Mouse (Mus musculus) effector memory CD4-positive, alpha-beta T cell, adult 5 months (primary cell): ENCODE measurements around the gene Cyth2. TPM values are rescaled to one million over a fixed set of nuclear protein-coding genes. Genes with fewer than 3 reads are reported as not detected.

Experiments
- polyA plus RNA-seq: library from polyadenylated mRNA; unstranded; fragments of 100-300 nt; shearing (Covaris generic); gene quantifications from one replicate; pipeline ENCODE4 v1.2.1, GENCODE M21; 2017

The Cyth2 gene
- 142 TPM for polyA plus RNA-seq

DNA sequence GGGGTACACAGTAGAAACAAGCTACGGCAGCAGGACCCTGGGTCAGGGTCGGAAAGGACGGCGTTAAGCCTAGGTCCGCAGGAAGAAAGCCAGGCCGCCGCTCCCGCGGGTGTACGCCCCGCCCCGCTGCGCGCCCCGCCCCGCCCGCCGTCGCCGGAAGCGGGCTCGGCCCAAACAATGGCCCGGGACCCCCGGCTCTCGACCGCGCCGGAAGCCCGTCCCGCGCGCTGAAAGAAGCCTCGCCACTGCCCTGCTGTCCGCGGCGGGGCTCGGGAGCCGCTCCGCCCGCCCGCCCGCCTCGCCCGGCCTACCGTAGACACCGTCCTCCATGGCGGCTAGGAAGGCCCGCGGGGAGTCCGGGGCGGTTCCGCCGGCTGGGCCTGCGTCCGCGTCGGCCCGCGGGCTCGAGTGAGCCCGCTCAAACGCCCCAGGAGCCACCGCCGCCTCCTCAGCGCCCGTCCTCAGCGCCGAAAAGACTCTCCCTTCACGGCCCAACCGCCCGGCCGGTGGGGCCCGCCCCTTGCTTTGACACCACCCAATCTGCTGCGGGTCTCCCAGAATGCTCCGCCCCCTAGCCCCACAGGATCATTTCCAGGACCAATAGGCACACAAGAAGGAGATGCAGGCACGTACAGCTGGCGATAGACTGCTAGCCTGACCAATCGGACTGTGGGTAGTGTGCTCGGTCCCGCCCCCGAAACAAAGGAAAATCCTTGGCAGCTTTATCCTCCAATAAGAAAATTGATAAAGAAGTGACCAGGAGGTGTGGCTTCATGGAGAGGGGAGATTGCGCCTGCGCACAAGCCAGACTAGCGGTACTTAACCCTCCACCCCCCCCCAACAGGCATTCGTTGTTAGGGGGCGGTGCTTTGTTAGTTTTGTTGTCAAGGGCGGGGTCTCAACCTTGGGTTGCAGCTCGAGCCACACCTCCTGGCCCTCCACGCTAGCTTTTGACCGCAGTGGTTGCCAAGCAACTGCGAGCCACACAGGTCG lies at the start of gene Cyth2:
TSS of gene Cyth2 (minus strand) at position 795 of the 993 bp plus-strand sequence.

GRCm38 (mm10) chr7:45830427-45831127 lies 16.2 kb upstream of the Cyth2 start, which contains the start of gene Grwd1:
Grwd1 (minus strand) TSS chr7:45830944.

DNA sequence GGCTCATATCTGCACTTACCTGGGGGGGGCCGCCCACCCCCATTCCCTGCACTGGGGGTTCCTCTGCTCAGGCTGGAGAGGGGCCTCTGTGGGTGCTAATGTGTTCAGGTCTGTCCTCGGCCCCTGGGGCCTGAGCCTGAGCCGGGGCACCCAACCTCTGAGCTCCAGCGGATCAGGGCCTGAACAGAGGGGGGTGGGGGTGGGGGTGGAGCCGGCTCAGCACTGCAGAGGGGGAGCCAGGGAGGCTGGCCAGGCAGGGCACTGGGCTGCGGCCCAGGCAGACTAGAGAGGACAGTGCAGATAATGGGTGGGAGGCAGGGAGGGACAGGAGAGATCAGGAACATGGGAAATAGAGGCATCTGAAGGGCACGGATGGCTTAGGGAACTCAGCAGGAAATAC lies 10.2 kb upstream of the Cyth2 start, which contains the start of gene Kcnj14:
TSS of gene Kcnj14 (minus strand) at position 185 of the 400 bp plus-strand sequence.

GRCm38 (mm10) chr7:45784524-45785372 lies 29.6 kb downstream of the Cyth2 start, which contains the start of gene Sult2b1:
Sult2b1 (minus strand) TSS chr7:45784669.

DNA sequence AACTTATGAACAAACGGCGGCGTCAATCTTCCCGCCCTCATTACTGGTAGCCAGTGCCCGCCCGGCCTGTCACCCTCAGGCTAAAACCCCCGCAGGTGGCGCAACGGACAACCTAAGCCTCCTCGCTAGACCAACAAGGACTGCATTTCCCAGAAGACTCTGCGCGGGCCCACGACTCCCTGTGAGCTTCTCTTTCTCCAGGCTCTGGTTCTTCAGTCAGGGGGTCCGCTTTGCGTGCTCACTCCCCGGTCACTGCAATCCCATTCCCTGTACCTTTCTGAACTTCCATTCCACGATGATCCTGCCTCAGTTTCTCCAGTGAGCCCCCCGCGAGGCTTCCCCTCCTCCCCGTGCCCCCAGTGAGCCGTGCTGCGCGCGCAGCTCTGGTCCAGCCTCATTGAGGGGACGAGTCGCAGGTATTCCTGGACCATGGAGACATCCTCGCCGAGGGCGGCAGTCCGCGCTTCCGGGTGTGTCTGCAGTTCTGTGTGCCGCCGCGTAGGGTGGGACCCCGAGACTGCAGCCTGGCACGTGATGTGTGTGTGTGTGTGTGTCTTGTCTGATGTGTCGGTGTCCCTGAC lies 30.8 kb downstream of the Cyth2 start, which contains the start of gene Lmtk3:
TSS of gene Lmtk3 (plus strand) at position 228 of the 581 bp plus-strand sequence.

Other genes with a start within 250 kb of the Cyth2 start
- gene Bcat2, start 244.4 kb downstream of the Cyth2 start, polyA plus RNA-seq = 38.4 TPM
- gene Fgf21, start 199.1 kb downstream of the Cyth2 start, polyA plus RNA-seq = not detected
- 0.21 TPM for gene Fut1, start 197.3 kb downstream of the Cyth2 start, polyA plus RNA-seq
- gene Izumo1, start 192.8 kb downstream of the Cyth2 start, polyA plus RNA-seq = not detected
- not detected for gene Rasip1, start 187.1 kb downstream of the Cyth2 start, polyA plus RNA-seq
- not detected for gene Mamstr, start 174.6 kb downstream of the Cyth2 start, polyA plus RNA-seq
- gene Fut2, start 148.2 kb downstream of the Cyth2 start, polyA plus RNA-seq = not detected
- gene Ntn5, start 130.6 kb downstream of the Cyth2 start, polyA plus RNA-seq = not detected
- gene Sec1, start 120.2 kb downstream of the Cyth2 start, polyA plus RNA-seq = not detected
- gene Car11, start 114.7 kb downstream of the Cyth2 start, polyA plus RNA-seq = 1.7 TPM
- gene Dbp, start 109.5 kb downstream of the Cyth2 start, polyA plus RNA-seq = 13.8 TPM
- 1,532 TPM for gene Rpl18, start 99.1 kb downstream of the Cyth2 start, polyA plus RNA-seq
- gene Sphk2, start 96.6 kb downstream of the Cyth2 start, polyA plus RNA-seq = 23.7 TPM
- gene Fam83e, start 93.4 kb downstream of the Cyth2 start, polyA plus RNA-seq = not detected
- not detected for gene Spaca4, start 88.8 kb downstream of the Cyth2 start, polyA plus RNA-seq
- gene Lmtk3, start 30.8 kb downstream of the Cyth2 start, polyA plus RNA-seq = 0.21 TPM
- 11.7 TPM for gene Sult2b1, start 29.9 kb downstream of the Cyth2 start, polyA plus RNA-seq
- not detected for gene Kcnj14, start 10.2 kb upstream of the Cyth2 start, polyA plus RNA-seq
- 34.5 TPM for gene Grwd1, start 16.4 kb upstream of the Cyth2 start, polyA plus RNA-seq
- 51.6 TPM for gene Kdelr1, start 58.2 kb upstream of the Cyth2 start, polyA plus RNA-seq
- gene Grin2d, start 63.8 kb upstream of the Cyth2 start, polyA plus RNA-seq = 0.47 TPM
- gene Syngr4, start 82.1 kb upstream of the Cyth2 start, polyA plus RNA-seq = not detected
- 5.3 TPM for gene Tmem143, start 82.4 kb upstream of the Cyth2 start, polyA plus RNA-seq
- 293 TPM for gene Emp3, start 106.8 kb upstream of the Cyth2 start, polyA plus RNA-seq
- gene Ccdc114, start 109.5 kb upstream of the Cyth2 start, polyA plus RNA-seq = 1.3 TPM
- gene Abcc6, start 215.7 kb upstream of the Cyth2 start, polyA plus RNA-seq = not detected
- 19.9 TPM for gene Nomo1, start 219.1 kb upstream of the Cyth2 start, polyA plus RNA-seq